Mouse (Mus musculus) monocyte, adult 2 months (primary cell): ENCODE results near the gene Selenon.

ENCODE experiments used
- DNase-seq, 2 experiments: peaks; one replicate each; pipeline ENCODE4 v3.0.0; 2022; ENCODE audit warnings: low spot score in 2 of 2, low read depth in 1 of 2

Gene Selenon

GRCm38 (mm10) chr4:134551494-134552316 is at the start of gene Selenon:
Gene Selenon, minus strand, starts transcription at chr4:134552166.
- DNase-seq, result no peak

- no peak for DNase-seq
Observed at GRCm38 (mm10) chr4:134601404-134601803, 49.4 kb upstream of the Selenon start.

- DNase-seq, result no peak
Observed at GRCm38 (mm10) chr4:134600777-134601176, 48.8 kb upstream of the Selenon start.

- DNase-seq, result no peak
Observed at GRCm38 (mm10) chr4:134600060-134600459, 48.1 kb upstream of the Selenon start.

- DNase-seq, result no peak
Observed at GRCm38 (mm10) chr4:134596816-134597692, 45.1 kb upstream of the Selenon start.

- DNase-seq, result peak; percentile 41 to 59
Observed at GRCm38 (mm10) chr4:134594731-134595439, 42.9 kb upstream of the Selenon start.

GRCm38 (mm10) chr4:134592442-134592841 is 40.5 kb upstream of the Selenon start:
- no peak for DNase-seq

- no peak for DNase-seq
Observed at GRCm38 (mm10) chr4:134591506-134592061, 39.6 kb upstream of the Selenon start.

GRCm38 (mm10) chr4:134590227-134590926 is 38.4 kb upstream of the Selenon start:
- no peak for DNase-seq

GRCm38 (mm10) chr4:134589786-134590185 is 37.8 kb upstream of the Selenon start:
- DNase-seq, result no peak

GRCm38 (mm10) chr4:134588951-134589350 is 37.0 kb upstream of the Selenon start:
- peak; percentile 74 to 89 for DNase-seq

- DNase-seq, result no peak
Observed at GRCm38 (mm10) chr4:134588287-134588686, 36.3 kb upstream of the Selenon start.

GRCm38 (mm10) chr4:134587636-134588197 is 35.8 kb upstream of the Selenon start:
- no peak for DNase-seq

GRCm38 (mm10) chr4:134586631-134587030 is 34.7 kb upstream of the Selenon start:
- DNase-seq, result peak in 1 of 2 experiments; percentile 46

- DNase-seq, result peak in 1 of 2 experiments; percentile 37
Observed at GRCm38 (mm10) chr4:134586126-134586525, 34.2 kb upstream of the Selenon start.

- no peak for DNase-seq
Observed at GRCm38 (mm10) chr4:134583513-134583912, 31.5 kb upstream of the Selenon start.

GRCm38 (mm10) chr4:134581365-134581764 is 29.4 kb upstream of the Selenon start:
- no peak for DNase-seq

- no peak for DNase-seq
Observed at GRCm38 (mm10) chr4:134580351-134581148, 28.6 kb upstream of the Selenon start.

GRCm38 (mm10) chr4:134579620-134580019 is 27.7 kb upstream of the Selenon start:
- no peak for DNase-seq
